Comparison of ENCODE assay signal across 28 mouse cellular contexts in the genomic region with DNA sequence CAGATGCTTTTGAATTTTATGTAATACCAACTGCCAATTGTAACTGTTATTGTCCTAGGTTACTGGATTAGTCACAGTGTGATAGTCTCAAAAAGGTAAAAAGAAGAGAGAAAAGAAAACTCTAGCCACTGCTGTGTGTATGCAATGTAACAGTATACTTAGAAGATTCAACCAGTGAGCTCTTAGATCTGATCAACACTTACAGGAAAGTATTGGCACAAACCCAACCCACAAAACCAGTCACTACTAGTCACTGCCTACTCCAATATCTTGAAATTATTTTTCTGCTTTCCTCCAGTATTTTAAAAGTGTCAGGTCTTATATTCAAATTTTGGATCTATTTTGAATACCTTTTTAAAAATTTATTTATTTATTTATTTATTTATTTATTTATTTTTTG. TPM values are rescaled to one million over a fixed set of nuclear protein-coding genes. Genes with fewer than 3 reads are reported as not detected.
DNase-seq lines count a peak whose midpoint lies in the region; ATAC-seq and TF ChIP-seq lines count a peak whose summit lies in the region.
"Had no signal": no experiment of that assay in that cellular context is flagged by ENCODE, and none has a peak within 500 bp of the region (broad histone marks: within the 10 kb centered on the region; RNA-seq: fewer than 3 reads in every experiment).

No protein-coding gene starts in this region.

- no peaks in the 10 kb centered on the region for H3K36me3 ChIP-seq in forebrain, embryonic 14.5 days (ENCODE audit: control insufficient read depth, insufficient read depth, low read length)
- no peaks in the 10 kb centered on the region for H3K36me3 ChIP-seq in forebrain, embryonic 11.5 days (ENCODE audit: control insufficient read depth, insufficient read depth, low read length)
- no peaks in the 10 kb centered on the region for H3K36me3 ChIP-seq in intestine, postnatal 0 days (ENCODE audit: control insufficient read depth, insufficient read depth)
- H3K36me3 ChIP-seq in midbrain, embryonic 16.5 days (ENCODE audit: control insufficient read depth, insufficient read depth, low read length) = no peaks in the 10 kb centered on the region
- H3K36me3 ChIP-seq: embryonic facial prominence, embryonic 13.5 days; forebrain, embryonic 12.5 days; heart, embryonic 13.5 days had no signal

- ATAC-seq in forebrain, embryonic 14.5 days = no peak
- ATAC-seq in forebrain, embryonic 11.5 days (replicated peaks; ENCODE audit: low FRiP score) = no peak
- ATAC-seq in intestine, postnatal 0 days = no peak
- no peak for ATAC-seq in midbrain, embryonic 16.5 days
- ATAC-seq: activated CD4-positive, CD25-positive, alpha-beta regulatory T cell, adult 4 months; forebrain, embryonic 16.5 days; hindbrain, postnatal 0 days; inflammation-experienced regulatory T-cells, adult 6 months; intestine, embryonic 16.5 days had no signal

- peak; percentile 4 for DNase-seq in forebrain, embryonic 14.5 days (ENCODE audit: low spot score)
- no peak for DNase-seq in forebrain, embryonic 11.5 days (ENCODE audit: low spot score)
- peak; percentile 8 for DNase-seq in Muller cell, postnatal 12 days (ENCODE audit: inconsistent ontology term)
- peak; percentile 3 for DNase-seq in fibroblast of lung, adult 2 months (ENCODE audit: low read depth)
- DNase-seq: adrenal gland, postnatal 10 days; adrenal gland, postnatal 36 days; cerebellum, adult 11 months; cerebellum, adult 2 months; cerebellum, adult 9-11 months; cerebellum, postnatal 25 days; gastrocnemius, adult 2 months; gastrocnemius, postnatal 14 days; heart, adult 18-20 months; heart, postnatal 14 days; heart, postnatal 4 days; kidney, adult 2 months had no signal

- no peaks in the 10 kb centered on the region for H3K9me3 ChIP-seq in forebrain, embryonic 14.5 days (replicated peaks; ENCODE audit: control insufficient read depth, low read length)
- H3K9me3 ChIP-seq in forebrain, embryonic 11.5 days (ENCODE audit: control insufficient read depth, low read length) = no peaks in the 10 kb centered on the region
- H3K9me3 ChIP-seq in intestine, postnatal 0 days (ENCODE audit: control insufficient read depth) = no peaks in the 10 kb centered on the region
- no peaks in the 10 kb centered on the region for H3K9me3 ChIP-seq in midbrain, embryonic 16.5 days (replicated peaks; ENCODE audit: control insufficient read depth, low read length, poor library complexity, severe bottlenecking)
- H3K9me3 ChIP-seq: embryonic facial prominence, embryonic 13.5 days; forebrain, embryonic 12.5 days; heart, embryonic 13.5 days had no signal

- no peaks in the 10 kb centered on the region for H3K27me3 ChIP-seq in forebrain, embryonic 14.5 days (replicated peaks; ENCODE audit: control insufficient read depth, insufficient read depth, low read length)
- no peaks in the 10 kb centered on the region for H3K27me3 ChIP-seq in forebrain, embryonic 11.5 days (ENCODE audit: control insufficient read depth, insufficient read depth, low read length)
- H3K27me3 ChIP-seq in intestine, postnatal 0 days (replicated peaks; ENCODE audit: control insufficient read depth, insufficient read depth, low read length) = no peaks in the 10 kb centered on the region
- no peaks in the 10 kb centered on the region for H3K27me3 ChIP-seq in midbrain, embryonic 16.5 days (ENCODE audit: control insufficient read depth, insufficient read depth, low read depth, low read length)
- H3K27me3 ChIP-seq: embryonic facial prominence, embryonic 13.5 days; forebrain, embryonic 12.5 days; heart, embryonic 13.5 days had no signal

- H3K4me3 ChIP-seq in forebrain, embryonic 14.5 days (ENCODE audit: low read depth, low read length) = no peak overlapping the region
- no peak overlapping the region for H3K4me3 ChIP-seq in forebrain, embryonic 11.5 days (ENCODE audit: low read depth, low read length)
- no peak overlapping the region for H3K4me3 ChIP-seq in intestine, postnatal 0 days (ENCODE audit: low read depth, low read length)
- H3K4me3 ChIP-seq in midbrain, embryonic 16.5 days (ENCODE audit: low read depth, low read length) = no peak overlapping the region
- H3K4me3 ChIP-seq: embryonic facial prominence, embryonic 13.5 days; forebrain, embryonic 12.5 days; gastrocnemius, adult 2 months; heart, embryonic 13.5 days had no signal

- no peak overlapping the region for H3K4me2 ChIP-seq in forebrain, embryonic 14.5 days (ENCODE audit: low read length)
- H3K4me2 ChIP-seq in forebrain, embryonic 11.5 days (ENCODE audit: low read depth, low read length, severe bottlenecking) = no peak overlapping the region
- H3K4me2 ChIP-seq in intestine, postnatal 0 days (replicated peaks; ENCODE audit: low read depth) = no peak overlapping the region
- no peak overlapping the region for H3K4me2 ChIP-seq in midbrain, embryonic 16.5 days (ENCODE audit: low read length)
- H3K4me2 ChIP-seq: embryonic facial prominence, embryonic 13.5 days; forebrain, embryonic 12.5 days; heart, embryonic 13.5 days; hindbrain, embryonic 14.5 days had no signal

- no peak for TF ChIP-seq CTCF in intestine, postnatal 0 days (IDR thresholded peaks at IDR 0.05; ENCODE audit: low read depth)

- no peaks in the 10 kb centered on the region for H3K4me1 ChIP-seq in forebrain, embryonic 14.5 days (ENCODE audit: control insufficient read depth, insufficient read depth, low read length)
- H3K4me1 ChIP-seq in forebrain, embryonic 11.5 days (replicated peaks; ENCODE audit: control insufficient read depth, insufficient read depth, low read length) = no peaks in the 10 kb centered on the region
- H3K4me1 ChIP-seq in intestine, postnatal 0 days (replicated peaks; ENCODE audit: control insufficient read depth, insufficient read depth, low read length) = no peaks in the 10 kb centered on the region
- no peaks in the 10 kb centered on the region for H3K4me1 ChIP-seq in midbrain, embryonic 16.5 days (ENCODE audit: control insufficient read depth, insufficient read depth, low read length)
- H3K4me1 ChIP-seq: embryonic facial prominence, embryonic 13.5 days; forebrain, embryonic 12.5 days; heart, embryonic 13.5 days had no signal

- H3K27ac ChIP-seq in forebrain, embryonic 14.5 days (ENCODE audit: low read depth, low read length) = no peak overlapping the region
- no peak overlapping the region for H3K27ac ChIP-seq in forebrain, embryonic 11.5 days (ENCODE audit: low read depth, low read length)
- H3K27ac ChIP-seq in intestine, postnatal 0 days (ENCODE audit: low read depth, low read length) = no peak overlapping the region
- no peak overlapping the region for H3K27ac ChIP-seq in midbrain, embryonic 16.5 days (ENCODE audit: low read length)
- H3K27ac ChIP-seq: embryonic facial prominence, embryonic 13.5 days; forebrain, embryonic 12.5 days; gastrocnemius, adult 2 months; heart, embryonic 13.5 days; hindbrain, embryonic 14.5 days; hindbrain, postnatal 0 days had no signal

- no peak overlapping the region for H3K9ac ChIP-seq in forebrain, embryonic 14.5 days (ENCODE audit: low read length)
- no peak overlapping the region for H3K9ac ChIP-seq in forebrain, embryonic 11.5 days (ENCODE audit: low read length)
- no peak overlapping the region for H3K9ac ChIP-seq in intestine, postnatal 0 days (ENCODE audit: low read depth, low read length)
- no peak overlapping the region for H3K9ac ChIP-seq in midbrain, embryonic 16.5 days (ENCODE audit: low read depth, low read length)
- H3K9ac ChIP-seq: embryonic facial prominence, embryonic 13.5 days; forebrain, embryonic 12.5 days; heart, embryonic 13.5 days; hindbrain, embryonic 14.5 days had no signal

RNA-seq across cellular contexts. Expression of a gene that starts 52.6 kb away (rescaled TPM):
- polyA plus RNA-seq in forebrain, embryonic 14.5 days (2014; fragmentation: Nextera tagmentation; extraction: Ambion mirVana) = 2.6 and 3.9 TPM in 2 replicates
- polyA plus RNA-seq in forebrain, embryonic 11.5 days (2014; fragmentation: Nextera tagmentation; extraction: Ambion mirVana) = 0.19 and 0.77 TPM in 2 replicates
- 0.07 and 0.47 TPM in 2 replicates for polyA plus RNA-seq in intestine, postnatal 0 days (2015; fragmentation: Nextera tagmentation; extraction: Ambion mirVana)
- polyA plus RNA-seq in midbrain, embryonic 16.5 days (2015; fragmentation: Nextera tagmentation; extraction: Ambion mirVana) = 4.5 and 5.4 TPM in 2 replicates
- polyA plus RNA-seq: heart, embryonic 13.5 days; kidney, embryonic 14.5 days had no signal
